Mouse (Mus musculus) myocyte (in vitro differentiated cells): Measurements from ENCODE around the gene Slc15a1.

Experiments
- E2F4 ChIP-seq: IDR thresholded peaks from one replicate; pipeline ENCODE4 v1.6.1; 2011; ENCODE audit warnings: mild to moderate bottlenecking, control low read depth, moderate library complexity; ENCODE audit not compliant: insufficient read depth
- MAX ChIP-seq: IDR thresholded peaks from one replicate; pipeline ENCODE4 v1.6.1; 2011; ENCODE audit warnings: low read depth, mild to moderate bottlenecking, control low read depth
- MYOD1 ChIP-seq, 3 experiments: IDR thresholded peaks; one replicate each; pipeline ENCODE4 v1.6.1; 2011; ENCODE audit warnings: control low read depth in 2 of 3, low read depth in 2 of 3, mild to moderate bottlenecking in 2 of 3, moderate library complexity in 1 of 3; ENCODE audit not compliant: insufficient read length in 2 of 3, control insufficient read depth in 1 of 3
- POLR2A ChIP-seq: IDR thresholded peaks from one replicate; pipeline ENCODE4 v1.6.1; 2011; ENCODE audit warnings: low read depth, mild to moderate bottlenecking, control low read depth, moderate library complexity; ENCODE audit not compliant: insufficient read length
- SRF ChIP-seq: IDR thresholded peaks from one replicate; pipeline ENCODE4 v1.6.1; 2011; ENCODE audit warnings: low read depth; ENCODE audit not compliant: control insufficient read depth, insufficient read length
- TCF12 ChIP-seq: IDR thresholded peaks from one replicate; pipeline ENCODE4 v1.6.1; 2011; ENCODE audit warnings: mild to moderate bottlenecking, control low read depth; ENCODE audit not compliant: poor library complexity, insufficient read depth, severe bottlenecking
- USF1 ChIP-seq: IDR thresholded peaks from one replicate; pipeline ENCODE4 v1.6.1; 2011; ENCODE audit warnings: low read depth, mild to moderate bottlenecking, control low read depth, moderate library complexity

DNA sequence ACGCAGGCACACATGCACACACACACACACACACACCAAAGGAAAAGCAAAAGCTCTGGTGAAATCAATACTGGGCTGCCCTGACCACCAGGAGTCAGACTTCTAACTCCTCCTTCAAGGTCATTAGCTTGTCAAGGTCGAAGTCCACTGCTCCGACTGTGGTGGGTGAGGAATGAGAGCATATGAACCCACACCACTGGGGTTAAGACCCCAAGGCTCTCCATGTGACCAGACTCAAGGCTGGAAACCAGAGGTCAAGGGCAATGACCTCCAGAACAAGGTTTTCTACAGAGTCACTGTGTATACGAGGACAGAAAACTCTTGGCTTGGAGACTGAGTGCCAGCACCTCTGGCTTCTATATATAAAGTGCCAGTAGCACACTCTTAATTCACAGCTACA, 31.2 kb downstream of the Slc15a1 start:
- TF ChIP-seq POLR2A (no peak), MYOD1 (IDR thresholded peaks at IDR 0.05; ENCODE audit: control insufficient read depth in 1 of 3, insufficient read length in 2 of 3, low read depth in 2 of 3) (no peak), TCF12 (no peak), USF1 (no peak), MAX (no peak), E2F4 (no peak), SRF (no peak)
